Mouse (Mus musculus): ENCODE results near the gene Stk32c.

GRCm38 (mm10) chr7:139126549-139126948 lies 86.6 kb downstream of the Stk32c start:
- TF ChIP-seq CTCF (IDR thresholded peaks at IDR 0.05; ENCODE audit: borderline replicate concordance, insufficient read depth, low read depth, low read length) (no peak), POLR2A (IDR thresholded peaks at IDR 0.05; ENCODE audit: borderline replicate concordance, insufficient read depth, low read length) (no peak)
